Mouse (Mus musculus) frontal cortex, postnatal 36 days (tissue): ENCODE results near the gene Tmem92.
"Not testable (repeated sequence)": the region's sequence is repeated elsewhere in the genome, so short reads cannot be mapped to it uniquely, and the experiment has no call there.

ENCODE experiments used
- DNase-seq, 2 experiments: peaks; one replicate each; pipeline ENCODE4 v3.0.0; 2022; ENCODE audit warnings: low spot score in 2 of 2

The Tmem92 gene

GRCm38 (mm10) chr11:94782603-94783002, at the start of gene Tmem92:
Tmem92 (minus strand) TSS chr11:94782703.
- no peak for DNase-seq

GRCm38 (mm10) chr11:94828966-94829365, 46.5 kb upstream of the Tmem92 start:
- DNase-seq, result no peak

DNA sequence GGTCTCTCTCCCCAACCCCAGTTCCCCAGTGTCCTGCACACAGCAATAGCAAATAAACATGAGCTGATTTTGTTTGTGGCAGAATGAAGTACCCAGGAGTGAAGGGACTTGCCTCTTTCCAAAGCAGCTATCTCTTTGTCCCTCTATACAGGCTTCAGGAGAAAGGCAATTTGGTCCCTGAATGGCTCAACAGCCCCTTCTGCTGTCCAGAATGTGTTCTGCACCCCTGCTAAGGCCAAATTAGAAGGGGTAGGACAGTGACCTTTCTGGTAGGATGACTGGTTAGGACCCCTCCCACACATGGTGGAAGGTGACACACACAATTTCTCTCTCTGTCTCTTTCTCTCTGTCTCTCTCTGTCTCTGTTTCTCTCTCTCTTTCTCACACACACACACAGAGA, 36.9 kb upstream of the Tmem92 start:
- DNase-seq, result not testable (repeated sequence)

GRCm38 (mm10) chr11:94818946-94819345, 36.4 kb upstream of the Tmem92 start:
- peak in 1 of 2 experiments; percentile 2 for DNase-seq

DNA sequence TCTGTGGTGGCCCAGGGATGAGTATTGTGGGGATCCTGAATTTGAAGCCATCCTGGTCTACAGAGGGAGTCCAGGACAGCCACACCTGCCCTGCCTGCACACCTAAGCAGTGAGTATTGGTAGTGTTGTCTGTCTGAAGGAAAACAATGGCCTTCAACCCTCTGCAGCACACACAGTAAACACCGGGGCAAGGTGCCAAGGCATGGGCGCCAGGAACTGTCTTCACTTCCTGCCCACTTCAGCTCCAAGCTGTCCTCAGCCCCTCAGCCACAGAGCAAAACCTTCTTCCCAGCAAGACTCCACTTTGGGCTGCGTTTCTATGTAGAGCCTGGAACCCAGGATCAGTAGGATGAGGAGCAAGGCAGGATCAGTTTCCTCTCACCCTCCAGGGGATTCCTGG, 29.0 kb upstream of the Tmem92 start:
- not testable (repeated sequence) for DNase-seq

- DNase-seq, result no peak
These were observed 9.2 kb upstream of the Tmem92 start for GRCm38 (mm10) chr11:94791700-94792099.

DNA sequence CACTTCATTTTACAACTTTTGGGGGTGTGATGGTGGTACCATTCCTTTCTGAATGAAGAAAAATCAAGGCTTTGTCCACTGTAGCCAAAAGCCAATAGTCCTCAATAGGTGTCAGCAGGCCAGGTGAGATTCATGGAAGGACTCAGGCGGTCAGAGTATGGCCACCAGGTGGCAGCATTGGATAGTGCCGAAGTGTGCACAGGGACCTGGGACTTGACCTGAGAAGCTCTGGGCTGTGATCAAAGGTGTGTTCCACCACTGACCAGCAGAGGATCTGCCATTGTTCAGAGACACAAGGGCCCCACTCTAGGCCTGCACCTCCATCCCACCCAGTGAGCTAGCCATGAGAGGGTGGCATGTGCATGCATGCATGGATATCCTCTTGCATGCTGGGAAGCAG, 2.7 kb upstream of the Tmem92 start:
- peak; percentile 46 to 54 for DNase-seq

DNA sequence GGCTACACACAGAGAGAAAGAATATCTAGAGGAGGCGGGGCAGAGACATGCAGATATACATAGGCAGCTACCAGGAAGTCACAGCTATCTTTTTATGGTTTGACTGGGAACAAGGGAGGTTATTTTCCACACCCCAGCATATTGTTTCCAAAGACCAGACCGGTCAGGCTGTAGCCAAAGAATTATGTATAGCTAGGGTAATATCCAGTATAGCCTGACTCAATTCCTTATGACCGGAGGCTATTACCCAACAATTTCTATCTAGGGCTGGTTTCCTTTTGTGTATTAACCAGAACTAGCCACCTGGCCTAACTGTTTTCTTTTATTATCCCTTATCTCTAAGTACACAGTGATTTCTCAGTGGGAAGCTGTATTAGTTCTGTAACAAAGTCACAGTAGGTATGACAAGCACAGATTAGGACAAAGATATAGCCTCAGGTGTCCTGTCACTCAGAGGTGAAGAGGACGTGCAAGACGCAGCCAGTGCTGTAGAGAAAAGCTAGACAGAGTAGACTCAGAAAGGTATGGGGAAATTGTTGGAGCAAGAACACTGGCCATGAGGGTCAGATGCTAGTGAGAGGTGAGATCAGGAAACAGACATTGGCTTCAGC, 7.5 kb downstream of the Tmem92 start:
- no peak for DNase-seq

DNA sequence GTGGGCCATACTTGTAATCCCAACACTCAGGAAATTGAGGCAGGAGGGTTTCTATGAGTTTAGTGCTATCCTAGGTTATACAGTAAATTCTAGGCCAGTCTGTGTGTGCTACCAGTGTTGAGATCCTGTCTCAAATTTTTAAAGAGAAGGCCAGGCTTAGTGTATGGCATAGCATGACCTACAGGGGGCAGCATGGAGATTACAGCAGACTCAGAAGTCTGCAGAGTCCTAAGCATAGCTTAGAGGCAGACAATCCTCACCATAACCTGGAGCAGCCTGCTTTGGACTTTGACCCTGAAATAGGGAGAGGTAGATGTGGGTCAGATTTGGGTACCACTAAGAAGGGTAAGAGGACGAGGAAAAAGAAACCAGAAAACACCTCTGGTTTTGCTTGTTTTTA, 8.7 kb downstream of the Tmem92 start:
- DNase-seq, result no peak

DNA sequence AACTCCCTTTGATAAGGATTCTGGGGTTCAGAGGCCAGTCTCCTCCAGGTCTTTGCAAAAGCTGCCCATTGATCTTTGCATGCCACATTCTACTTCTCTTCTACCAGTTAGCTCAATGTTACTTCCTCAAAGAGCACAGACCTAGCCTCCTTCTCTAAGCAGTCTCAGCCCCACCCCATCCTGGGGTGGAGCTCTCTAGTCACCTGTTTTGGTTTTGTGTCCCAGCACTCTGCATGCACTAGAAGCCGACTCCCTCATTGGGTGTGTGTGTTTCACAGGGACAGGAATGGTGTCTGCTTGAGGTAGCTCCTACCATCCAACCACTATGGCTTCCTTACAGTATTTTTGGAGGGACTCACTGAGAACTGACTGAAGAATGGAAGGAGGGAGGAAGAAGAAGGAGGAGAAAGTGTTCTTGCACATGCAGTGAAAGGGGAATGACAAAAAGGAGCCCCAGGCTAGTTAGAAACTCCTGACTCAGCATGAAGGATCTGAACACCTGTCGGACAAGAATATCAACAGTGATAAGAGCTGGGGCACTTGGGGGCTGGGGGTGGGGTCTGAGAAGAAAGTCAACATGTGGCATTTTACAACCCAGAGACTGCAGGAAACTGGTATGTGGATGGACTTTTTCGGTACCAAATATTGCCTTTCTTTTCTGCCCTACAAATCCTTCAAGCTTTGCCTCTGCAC, 10.0 kb downstream of the Tmem92 start:
- DNase-seq, result no peak

- no peak for DNase-seq
These were observed 15.3 kb downstream of the Tmem92 start for GRCm38 (mm10) chr11:94767241-94767640.

- DNase-seq, result no peak
These were observed 19.7 kb downstream of the Tmem92 start for GRCm38 (mm10) chr11:94762775-94763174.

- DNase-seq, result no peak
These were observed 20.2 kb downstream of the Tmem92 start for GRCm38 (mm10) chr11:94762281-94762680.

GRCm38 (mm10) chr11:94760799-94761198, 21.7 kb downstream of the Tmem92 start:
- DNase-seq, result no peak

DNA sequence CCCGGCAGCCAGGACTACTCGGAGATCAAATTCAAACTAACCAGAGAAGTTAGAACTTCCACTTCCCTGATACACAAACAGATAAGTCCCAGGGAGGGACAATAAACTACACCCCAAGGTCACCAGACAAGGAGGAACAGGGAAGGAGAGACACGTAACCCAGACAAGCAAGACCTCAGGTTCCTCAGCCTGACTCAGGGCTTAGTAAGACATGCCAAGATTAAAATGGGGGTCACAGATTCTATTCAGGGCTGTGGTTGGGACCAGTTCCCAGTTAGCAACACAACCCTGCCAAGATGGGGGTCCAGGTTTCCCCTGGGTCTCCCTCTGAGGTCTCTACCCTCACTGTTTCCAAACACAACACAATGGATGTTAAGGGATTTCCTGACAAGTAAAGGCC, 22.1 kb downstream of the Tmem92 start:
- DNase-seq, result no peak

GRCm38 (mm10) chr11:94759916-94760315, 22.6 kb downstream of the Tmem92 start:
- no peak for DNase-seq

DNA sequence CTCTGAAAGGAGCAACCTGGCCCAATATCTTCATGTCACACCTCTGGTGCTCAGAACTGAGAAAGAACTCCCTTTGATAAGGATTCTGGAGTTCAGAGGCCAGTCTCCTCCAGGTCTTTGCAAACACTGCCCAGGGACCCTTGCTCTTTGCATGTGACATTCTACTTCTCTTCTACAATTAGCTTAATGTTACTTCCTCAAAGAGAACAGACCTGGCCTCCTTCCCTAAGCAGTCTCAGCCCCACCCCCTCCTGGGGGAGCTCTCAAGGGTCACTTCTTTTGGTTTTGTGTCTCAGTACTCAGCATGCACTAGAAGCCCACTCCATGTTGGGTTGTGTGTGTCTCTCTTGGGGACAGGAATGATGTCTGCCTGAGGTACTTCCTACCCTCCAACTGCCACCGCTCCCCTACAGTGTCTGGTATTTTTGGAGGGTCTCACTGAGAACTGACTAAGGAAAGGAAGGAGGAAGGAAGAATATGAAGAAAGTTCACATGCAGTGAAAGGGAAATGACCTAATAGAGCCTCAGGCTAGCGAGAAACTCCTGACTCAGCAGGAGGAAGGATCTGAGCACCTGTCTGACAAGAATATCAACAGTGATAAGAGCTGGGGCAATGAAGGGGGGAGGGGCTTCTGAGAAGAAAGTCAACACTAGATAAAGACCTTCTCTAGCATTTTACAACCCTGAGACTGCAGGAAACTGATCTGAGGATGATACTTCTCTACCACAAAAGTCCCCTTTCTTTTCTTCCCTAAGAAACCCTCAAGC, 29.4 kb downstream of the Tmem92 start:
- no peak for DNase-seq

DNA sequence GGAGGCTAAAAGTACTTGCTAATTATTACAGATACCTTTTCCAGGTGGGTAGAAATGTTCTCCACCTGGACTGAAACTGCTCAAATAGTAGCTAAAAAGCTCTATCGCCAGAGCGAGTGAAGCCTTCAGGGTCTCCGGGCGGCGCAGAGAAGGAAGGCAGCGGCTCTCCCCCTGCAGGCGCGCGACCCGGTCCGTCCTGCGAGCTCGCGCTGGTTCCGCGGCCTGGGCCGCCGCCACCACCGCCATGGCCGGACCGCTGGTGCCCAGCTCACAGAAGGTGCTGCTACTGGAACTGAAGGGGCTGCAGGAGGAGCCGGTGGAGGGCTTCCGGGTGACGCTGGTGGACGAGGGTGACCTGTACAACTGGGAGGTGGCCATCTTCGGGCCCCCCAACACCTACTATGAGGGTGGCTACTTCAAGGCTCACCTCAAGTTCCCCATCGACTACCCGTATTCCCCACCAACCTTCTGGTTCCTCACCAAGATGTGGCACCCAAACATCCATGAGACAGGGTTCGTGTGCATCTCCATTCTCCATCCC, 40.7 kb downstream of the Tmem92 start, which contains the start of gene Cdc34b:
Cdc34b (plus strand) TSS at position 51 of the 541 bp plus-strand sequence.
- DNase-seq, result no peak

- no peak for DNase-seq
These were observed 46.8 kb downstream of the Tmem92 start for GRCm38 (mm10) chr11:94735746-94736145.

GRCm38 (mm10) chr11:94732773-94733172, 49.7 kb downstream of the Tmem92 start:
- no peak for DNase-seq

DNA sequence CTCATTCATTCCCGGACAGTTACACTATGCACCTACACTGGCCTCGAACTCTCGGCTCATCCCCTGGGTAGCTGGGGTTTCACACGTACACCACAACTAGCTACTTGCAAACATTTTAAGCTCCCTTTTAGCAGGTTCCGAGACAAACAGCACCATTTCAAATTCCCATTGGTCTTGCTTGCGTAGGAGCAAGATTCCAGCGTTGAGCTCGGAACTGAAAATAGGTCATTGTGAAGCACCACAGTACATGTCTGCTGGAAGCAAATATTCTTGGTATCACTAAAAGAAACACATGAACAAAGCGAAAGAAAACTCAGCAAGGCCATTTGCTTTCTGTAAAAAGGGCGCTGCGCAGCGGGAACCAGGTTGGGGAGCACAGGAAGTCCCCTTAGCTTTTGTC, 51.3 kb downstream of the Tmem92 start:
- DNase-seq, result no peak

DNA sequence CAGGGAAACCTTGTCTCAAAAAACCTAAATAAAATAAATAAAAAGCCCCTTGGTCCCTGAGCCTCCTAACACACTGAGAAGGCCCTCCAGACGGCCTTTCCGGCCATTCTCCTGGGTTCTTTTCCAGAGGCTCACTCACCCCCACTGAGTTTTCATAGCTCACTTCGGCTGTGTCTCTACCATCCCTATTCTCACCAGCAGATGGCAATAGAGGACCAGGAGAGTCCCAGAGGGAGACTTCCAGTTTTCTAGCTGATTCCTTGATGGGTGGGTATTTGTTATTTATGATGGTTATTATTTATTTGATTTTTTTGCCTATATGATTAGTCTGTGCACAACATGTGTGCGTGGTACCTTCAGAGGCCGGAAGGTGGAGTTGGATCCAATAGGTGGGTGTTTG, 52.2 kb downstream of the Tmem92 start:
- peak; percentile 67 to 70 for DNase-seq
